Mouse (Mus musculus): ENCODE results near the gene Rnf169. TPM values are rescaled to one million over a fixed set of nuclear protein-coding genes. Genes with fewer than 3 reads are reported as not detected.
A peak's percentile ranks its signal among the peaks of the same experiment; 100 is the strongest.

Rnf169 gene
- polyA plus RNA-seq, 1 experiment, result 13.3 TPM

- no peak for DNase-seq
- H3K4me1 ChIP-seq (replicated peaks; ENCODE audit: control insufficient read depth, insufficient read depth, low read length), result peaks cover 60% of the 10 kb centered on the region
- no peak overlapping the region; the same call in 1 of the 2 replicates for H3K27ac ChIP-seq (ENCODE audit: control insufficient read depth, insufficient read depth, low read length)
- no peaks in the 10 kb centered on the region for H3K27me3 ChIP-seq (ENCODE audit: control insufficient read depth, insufficient read depth, low read length)
- TF ChIP-seq POLR2A (IDR thresholded peaks at IDR 0.05; ENCODE audit: control insufficient read depth, extremely low read depth, insufficient read depth, low read length, poor library complexity) (no peak), CTCF (IDR thresholded peaks at IDR 0.05; ENCODE audit: borderline replicate concordance, control insufficient read depth, extremely low read depth, insufficient read depth, low read length, poor library complexity) (no peak)
- no peaks in the 10 kb centered on the region for H3K36me3 ChIP-seq (ENCODE audit: control insufficient read depth, insufficient read depth, low read length)
- WGBS, result 98% methylated on average over 3 of the region's 3 CpGs
- H3K4me3 ChIP-seq (ENCODE audit: control insufficient read depth, insufficient read depth, low read length), result no peak overlapping the region
These were observed 86.3 kb downstream of the Rnf169 start for GRCm38 (mm10) chr7:99893967-99894366.

- peaks cover 65% of the 10 kb centered on the region for H3K4me1 ChIP-seq (replicated peaks; ENCODE audit: control insufficient read depth, insufficient read depth, low read length)
- no peaks in the 10 kb centered on the region for H3K36me3 ChIP-seq (ENCODE audit: control insufficient read depth, insufficient read depth, low read length)
- no peak overlapping the region for H3K27ac ChIP-seq (ENCODE audit: control insufficient read depth, insufficient read depth, low read length)
- no peaks in the 10 kb centered on the region for H3K27me3 ChIP-seq (ENCODE audit: control insufficient read depth, insufficient read depth, low read length)
- WGBS, result 95% methylated on average over 2 of the region's 2 CpGs
- H3K4me3 ChIP-seq (ENCODE audit: control insufficient read depth, insufficient read depth, low read length), result no peak overlapping the region
- no peak for TF ChIP-seq POLR2A (IDR thresholded peaks at IDR 0.05; ENCODE audit: control insufficient read depth, extremely low read depth, insufficient read depth, low read length, poor library complexity)
- no peak for TF ChIP-seq CTCF (IDR thresholded peaks at IDR 0.05; ENCODE audit: borderline replicate concordance, control insufficient read depth, extremely low read depth, insufficient read depth, low read length, poor library complexity)
- DNase-seq, result no peak
These were observed 87.9 kb downstream of the Rnf169 start for GRCm38 (mm10) chr7:99892351-99892750.

DNA sequence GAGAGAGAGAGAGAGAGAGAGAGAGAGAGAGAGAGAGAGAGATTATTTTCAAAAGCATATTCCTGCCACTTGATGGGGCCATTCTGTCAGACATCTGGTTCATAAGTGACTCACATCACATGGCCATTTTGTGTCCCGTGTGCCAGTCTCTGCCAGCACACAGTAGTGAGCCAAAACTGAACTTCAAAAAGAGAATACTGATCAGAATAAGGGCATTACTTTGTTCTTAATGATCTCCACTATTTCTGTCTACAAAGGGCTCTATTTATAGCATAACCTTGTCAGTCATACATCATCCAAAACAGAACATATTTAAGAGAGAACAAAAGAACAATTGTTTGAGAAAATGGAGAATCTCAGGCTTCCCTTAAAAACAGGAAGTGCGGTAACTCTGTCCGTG lies 88.8 kb downstream of the Rnf169 start:
- no peak overlapping the region for H3K4me3 ChIP-seq (ENCODE audit: control insufficient read depth, insufficient read depth, low read length)
- DNase-seq, result no peak
- 44% methylated on average over 3 of the region's 3 CpGs for WGBS
- TF ChIP-seq POLR2A (IDR thresholded peaks at IDR 0.05; ENCODE audit: control insufficient read depth, extremely low read depth, insufficient read depth, low read length, poor library complexity), result no peak
- no peaks in the 10 kb centered on the region for H3K27me3 ChIP-seq (ENCODE audit: control insufficient read depth, insufficient read depth, low read length)
- H3K27ac ChIP-seq (ENCODE audit: control insufficient read depth, insufficient read depth, low read length), result peak overlapping the region; percentile 60
- no peaks in the 10 kb centered on the region for H3K36me3 ChIP-seq (ENCODE audit: control insufficient read depth, insufficient read depth, low read length)
- H3K4me1 ChIP-seq (replicated peaks; ENCODE audit: control insufficient read depth, insufficient read depth, low read length), result peaks cover 64% of the 10 kb centered on the region

DNA sequence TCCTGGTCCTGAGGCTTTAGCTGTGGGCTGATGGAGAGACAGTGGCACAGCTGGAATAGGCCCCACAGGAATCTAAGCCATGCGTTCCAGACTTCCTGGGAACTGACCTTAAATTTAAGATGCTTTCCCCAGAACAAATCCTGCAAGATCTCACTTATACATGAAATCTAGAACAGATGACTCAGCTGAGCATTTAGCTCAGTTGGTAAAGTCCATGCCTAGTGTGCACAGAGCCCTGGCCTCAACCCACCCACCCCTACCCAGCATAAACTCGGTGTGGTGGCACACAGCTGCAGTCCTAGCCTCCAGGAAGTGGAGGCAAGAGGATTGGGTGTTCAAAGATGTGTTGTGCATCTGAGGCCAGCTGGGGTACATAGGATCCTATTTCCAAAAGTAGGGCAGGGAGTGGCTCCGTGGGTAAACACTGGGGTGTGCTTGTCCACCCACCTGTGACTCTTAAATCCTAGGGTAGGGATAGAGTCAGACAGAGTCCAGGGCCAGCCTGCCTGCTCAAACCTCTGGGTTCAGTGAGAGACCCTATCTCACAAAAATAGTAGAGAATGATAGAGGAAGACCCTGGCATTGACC lies 90.0 kb downstream of the Rnf169 start:
- peaks cover 62% of the 10 kb centered on the region for H3K4me1 ChIP-seq (replicated peaks; ENCODE audit: control insufficient read depth, insufficient read depth, low read length)
- H3K27ac ChIP-seq (ENCODE audit: control insufficient read depth, insufficient read depth, low read length), result peak overlapping the region; percentile 98
- no peaks in the 10 kb centered on the region for H3K36me3 ChIP-seq (ENCODE audit: control insufficient read depth, insufficient read depth, low read length)
- H3K27me3 ChIP-seq (ENCODE audit: control insufficient read depth, insufficient read depth, low read length), result no peaks in the 10 kb centered on the region
- no peak overlapping the region for H3K4me3 ChIP-seq (ENCODE audit: control insufficient read depth, insufficient read depth, low read length)
- peak; percentile 69 for DNase-seq
- no peak for TF ChIP-seq CTCF (IDR thresholded peaks at IDR 0.05; ENCODE audit: borderline replicate concordance, control insufficient read depth, extremely low read depth, insufficient read depth, low read length, poor library complexity)
- no peak for TF ChIP-seq POLR2A (IDR thresholded peaks at IDR 0.05; ENCODE audit: control insufficient read depth, extremely low read depth, insufficient read depth, low read length, poor library complexity)
- WGBS, result 33% methylated on average over 3 of the region's 3 CpGs

GRCm38 (mm10) chr7:99889175-99889880 lies 90.9 kb downstream of the Rnf169 start:
- WGBS, result 7% methylated on average over 10 of the region's 10 CpGs
- peak; percentile 81 for DNase-seq
- peaks cover 62% of the 10 kb centered on the region for H3K4me1 ChIP-seq (replicated peaks; ENCODE audit: control insufficient read depth, insufficient read depth, low read length)
- H3K27me3 ChIP-seq (ENCODE audit: control insufficient read depth, insufficient read depth, low read length), result no peaks in the 10 kb centered on the region
- no peak for TF ChIP-seq POLR2A (IDR thresholded peaks at IDR 0.05; ENCODE audit: control insufficient read depth, extremely low read depth, insufficient read depth, low read length, poor library complexity)
- peak; percentile 71; the same call in 1 of the 2 replicates for TF ChIP-seq CTCF (IDR thresholded peaks at IDR 0.05; ENCODE audit: borderline replicate concordance, control insufficient read depth, extremely low read depth, insufficient read depth, low read length, poor library complexity)
- H3K36me3 ChIP-seq (ENCODE audit: control insufficient read depth, insufficient read depth, low read length), result no peaks in the 10 kb centered on the region
- peak overlapping the region; percentile 98 for H3K27ac ChIP-seq (ENCODE audit: control insufficient read depth, insufficient read depth, low read length)
- peak overlapping the region; percentile 27 for H3K4me3 ChIP-seq (ENCODE audit: control insufficient read depth, insufficient read depth, low read length)

GRCm38 (mm10) chr7:99887743-99888142 lies 92.5 kb downstream of the Rnf169 start:
- Histone ChIP-seq H3K4me3 (ENCODE audit: control insufficient read depth, insufficient read depth, low read length) (no peak overlapping the region), H3K36me3 (ENCODE audit: control insufficient read depth, insufficient read depth, low read length) (0 out of 2 replicates have a peak, but pooled peaks cover 4% of the 10 kb centered on the region), H3K4me1 (replicated peaks; ENCODE audit: control insufficient read depth, insufficient read depth, low read length) (peaks cover 57% of the 10 kb centered on the region), H3K27ac (ENCODE audit: control insufficient read depth, insufficient read depth, low read length) (no peak overlapping the region), H3K27me3 (ENCODE audit: control insufficient read depth, insufficient read depth, low read length) (no peaks in the 10 kb centered on the region)
- TF ChIP-seq CTCF (IDR thresholded peaks at IDR 0.05; ENCODE audit: borderline replicate concordance, control insufficient read depth, extremely low read depth, insufficient read depth, low read length, poor library complexity), result no peak
- no peak for TF ChIP-seq POLR2A (IDR thresholded peaks at IDR 0.05; ENCODE audit: control insufficient read depth, extremely low read depth, insufficient read depth, low read length, poor library complexity)
- no peak for DNase-seq

All from thymus, adult 2 months (tissue).